Mouse (Mus musculus): ENCODE results near the gene Stat5b. TPM values are rescaled to one million over a fixed set of nuclear protein-coding genes. Genes with fewer than 3 reads are reported as not detected.

Gene Stat5b
- polyA plus RNA-seq, 1 experiment = 178 TPM

DNA sequence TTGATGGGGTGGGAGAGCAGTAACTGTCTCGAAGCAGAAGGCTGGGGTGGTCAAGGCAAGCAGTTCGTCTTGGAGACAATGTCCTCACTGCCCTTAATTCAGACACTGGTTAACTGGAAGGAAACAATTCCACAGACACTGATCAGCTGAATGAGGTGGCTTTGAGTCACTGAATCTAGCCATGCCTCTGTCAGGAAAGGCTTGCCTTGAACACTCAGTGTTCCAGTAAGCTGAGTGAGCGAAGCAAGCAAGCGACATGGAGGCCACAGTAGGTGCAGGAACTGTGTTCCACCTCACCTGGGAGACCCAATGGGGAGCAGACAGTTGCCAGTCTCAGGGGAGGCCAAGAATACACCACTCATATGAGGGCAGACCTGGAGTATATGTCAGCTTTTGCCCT, 36.7 kb upstream of the Stat5b start:
- Histone ChIP-seq H3K27me3 (ENCODE audit: control insufficient read depth, insufficient read depth, low read length) (no peaks in the 10 kb centered on the region), H3K4me1 (replicated peaks; ENCODE audit: control insufficient read depth, insufficient read depth, low read length) (peaks cover 48% of the 10 kb centered on the region), H3K4me3 (ENCODE audit: control insufficient read depth, insufficient read depth, low read length) (no peak overlapping the region), H3K27ac (ENCODE audit: control insufficient read depth, insufficient read depth, low read length) (no peak overlapping the region), H3K36me3 (ENCODE audit: control insufficient read depth, insufficient read depth, low read length) (peaks cover 24% of the 10 kb centered on the region)
- DNase-seq = no peak
- 96% methylated on average over 4 of the region's 4 CpGs for WGBS
- TF ChIP-seq POLR2A (IDR thresholded peaks at IDR 0.05; ENCODE audit: control insufficient read depth, extremely low read depth, insufficient read depth, low read length, poor library complexity) (no peak), CTCF (IDR thresholded peaks at IDR 0.05; ENCODE audit: borderline replicate concordance, control insufficient read depth, extremely low read depth, insufficient read depth, low read length, poor library complexity) (no peak)

DNA sequence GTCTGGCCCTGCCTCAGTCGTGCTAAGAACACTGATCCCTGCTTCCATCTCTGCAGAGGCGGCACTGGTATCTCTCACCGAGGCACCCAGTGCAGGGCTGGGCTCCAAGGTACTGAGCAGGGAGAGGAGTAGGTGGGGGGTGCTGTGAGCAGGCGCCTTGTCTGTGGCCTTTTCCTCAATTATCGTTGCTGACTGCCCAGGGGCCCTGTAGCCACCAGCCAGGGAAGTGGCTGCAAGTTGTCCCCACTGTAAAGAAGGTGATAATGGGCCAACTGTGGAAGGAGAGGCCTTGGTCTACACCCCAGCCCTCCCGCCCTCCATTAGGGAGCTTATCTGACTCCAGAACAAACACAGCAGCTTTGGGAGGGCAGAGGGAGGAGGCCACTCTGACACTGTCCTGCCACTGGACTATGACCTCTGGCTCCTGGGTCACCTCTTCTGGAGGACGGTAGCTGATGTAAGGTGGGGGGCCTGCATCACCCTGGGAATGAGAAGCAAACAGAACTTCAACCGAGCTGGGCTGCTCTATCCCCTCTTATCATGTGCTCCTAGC, 35.7 kb upstream of the Stat5b start:
- 94% methylated on average over 8 of the region's 8 CpGs for WGBS
- Histone ChIP-seq H3K27me3 (ENCODE audit: control insufficient read depth, insufficient read depth, low read length) (no peaks in the 10 kb centered on the region), H3K4me3 (ENCODE audit: control insufficient read depth, insufficient read depth, low read length) (no peak overlapping the region), H3K36me3 (ENCODE audit: control insufficient read depth, insufficient read depth, low read length) (peaks cover 33% of the 10 kb centered on the region), H3K27ac (ENCODE audit: control insufficient read depth, insufficient read depth, low read length) (no peak overlapping the region), H3K4me1 (replicated peaks; ENCODE audit: control insufficient read depth, insufficient read depth, low read length) (peaks cover 46% of the 10 kb centered on the region)
- TF ChIP-seq CTCF (IDR thresholded peaks at IDR 0.05; ENCODE audit: borderline replicate concordance, control insufficient read depth, extremely low read depth, insufficient read depth, low read length, poor library complexity) = no peak
- DNase-seq = no peak

DNA sequence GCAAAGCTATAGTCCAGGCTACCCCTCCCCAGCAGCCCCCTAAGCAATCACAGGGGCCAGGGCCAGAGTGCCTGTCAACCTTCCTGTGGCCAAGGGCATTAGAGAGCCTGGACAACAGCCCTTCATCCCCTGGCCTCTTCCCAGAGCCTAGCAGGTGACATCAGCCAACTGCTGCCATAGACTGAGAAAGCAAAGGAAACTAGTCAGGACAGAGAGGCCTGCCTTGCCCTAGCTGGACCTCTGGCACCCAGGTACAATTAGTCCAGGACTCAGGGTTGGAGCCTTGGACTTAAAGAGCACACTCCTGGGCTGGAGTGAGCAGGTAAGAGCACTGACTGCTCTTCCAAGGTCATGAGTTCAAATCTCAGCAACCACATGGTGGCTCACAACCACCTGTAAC, 34.9 kb upstream of the Stat5b start:
- Histone ChIP-seq H3K36me3 (ENCODE audit: control insufficient read depth, insufficient read depth, low read length) (peaks cover 41% of the 10 kb centered on the region), H3K27ac (ENCODE audit: control insufficient read depth, insufficient read depth, low read length) (no peak overlapping the region), H3K4me1 (replicated peaks; ENCODE audit: control insufficient read depth, insufficient read depth, low read length) (peaks cover 46% of the 10 kb centered on the region), H3K4me3 (ENCODE audit: control insufficient read depth, insufficient read depth, low read length) (no peak overlapping the region), H3K27me3 (ENCODE audit: control insufficient read depth, insufficient read depth, low read length) (no peaks in the 10 kb centered on the region)
- no peak for DNase-seq
- TF ChIP-seq CTCF (IDR thresholded peaks at IDR 0.05; ENCODE audit: borderline replicate concordance, control insufficient read depth, extremely low read depth, insufficient read depth, low read length, poor library complexity) (no peak), POLR2A (IDR thresholded peaks at IDR 0.05; ENCODE audit: control insufficient read depth, extremely low read depth, insufficient read depth, low read length, poor library complexity) (no peak)

DNA sequence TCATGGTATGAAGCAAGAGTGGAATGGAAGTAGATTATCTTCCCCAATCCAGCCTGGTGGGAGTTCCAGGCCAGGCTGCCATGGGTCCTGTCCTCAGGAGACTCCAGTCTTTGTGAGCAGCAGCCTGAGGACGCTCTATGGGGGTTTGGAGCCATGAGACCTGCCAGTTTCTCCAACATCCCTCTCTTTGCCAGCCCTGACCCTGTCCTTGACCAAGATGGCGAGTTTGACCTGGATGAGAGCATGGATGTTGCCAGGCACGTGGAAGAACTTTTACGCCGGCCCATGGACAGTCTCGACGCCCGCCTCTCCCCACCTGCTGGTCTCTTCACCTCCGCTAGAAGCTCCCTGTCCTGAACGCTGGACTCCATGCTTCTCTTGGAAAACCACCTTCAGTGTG, 33.1 kb upstream of the Stat5b start:
- H3K4me3 ChIP-seq (ENCODE audit: control insufficient read depth, insufficient read depth, low read length) = no peak overlapping the region
- H3K36me3 ChIP-seq (ENCODE audit: control insufficient read depth, insufficient read depth, low read length) = peaks cover 54% of the 10 kb centered on the region
- no peak for TF ChIP-seq CTCF (IDR thresholded peaks at IDR 0.05; ENCODE audit: borderline replicate concordance, control insufficient read depth, extremely low read depth, insufficient read depth, low read length, poor library complexity)
- TF ChIP-seq POLR2A (IDR thresholded peaks at IDR 0.05; ENCODE audit: control insufficient read depth, extremely low read depth, insufficient read depth, low read length, poor library complexity) = no peak
- WGBS = 97% methylated on average over 10 of the region's 10 CpGs
- H3K4me1 ChIP-seq (replicated peaks; ENCODE audit: control insufficient read depth, insufficient read depth, low read length) = peaks cover 46% of the 10 kb centered on the region
- DNase-seq = no peak
- no peaks in the 10 kb centered on the region for H3K27me3 ChIP-seq (ENCODE audit: control insufficient read depth, insufficient read depth, low read length)
- no peak overlapping the region for H3K27ac ChIP-seq (ENCODE audit: control insufficient read depth, insufficient read depth, low read length)

DNA sequence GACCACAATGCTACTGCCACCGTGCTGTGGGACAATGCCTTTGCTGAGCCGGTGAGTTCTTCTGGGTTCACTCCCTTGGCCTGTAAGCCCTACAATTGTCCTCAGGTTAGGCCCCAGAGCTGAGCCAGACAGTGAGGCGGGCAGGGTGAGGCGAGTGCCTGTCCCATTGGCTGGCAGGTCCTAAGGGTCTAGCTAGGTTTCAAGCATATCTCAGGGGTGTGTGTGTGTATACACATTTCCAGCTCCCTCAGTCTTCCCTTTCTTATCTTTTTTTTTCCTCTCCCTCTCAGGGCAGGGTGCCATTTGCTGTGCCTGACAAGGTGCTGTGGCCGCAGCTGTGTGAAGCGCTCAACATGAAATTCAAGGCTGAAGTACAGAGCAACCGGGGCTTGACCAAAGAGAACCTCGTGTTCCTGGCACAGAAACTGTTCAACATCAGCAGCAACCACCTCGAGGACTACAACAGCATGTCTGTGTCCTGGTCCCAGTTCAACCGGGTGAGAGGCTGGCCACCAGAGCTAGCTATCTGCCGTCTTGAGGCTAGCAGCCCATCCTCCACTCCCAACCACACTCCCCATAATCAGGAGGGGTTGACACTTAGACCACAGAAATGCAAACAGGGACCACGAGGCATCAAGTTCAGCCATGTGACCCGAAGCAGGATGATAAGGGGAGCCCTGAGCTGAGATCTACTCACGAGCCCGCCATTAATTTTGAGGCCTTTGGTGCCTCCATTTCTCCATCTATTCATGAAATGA, 29.0 kb upstream of the Stat5b start:
- 80% methylated on average over 15 of the region's 15 CpGs for WGBS
- H3K4me3 ChIP-seq (ENCODE audit: control insufficient read depth, insufficient read depth, low read length) = no peak overlapping the region
- peaks cover 67% of the 10 kb centered on the region for H3K36me3 ChIP-seq (ENCODE audit: control insufficient read depth, insufficient read depth, low read length)
- peaks cover 32% of the 10 kb centered on the region for H3K4me1 ChIP-seq (replicated peaks; ENCODE audit: control insufficient read depth, insufficient read depth, low read length)
- peak overlapping the region; percentile 54; the same call in 1 of the 2 replicates for H3K27ac ChIP-seq (ENCODE audit: control insufficient read depth, insufficient read depth, low read length)
- TF ChIP-seq POLR2A (IDR thresholded peaks at IDR 0.05; ENCODE audit: control insufficient read depth, extremely low read depth, insufficient read depth, low read length, poor library complexity) (no peak), CTCF (IDR thresholded peaks at IDR 0.05; ENCODE audit: borderline replicate concordance, control insufficient read depth, extremely low read depth, insufficient read depth, low read length, poor library complexity) (no peak)
- no peak for DNase-seq
- no peaks in the 10 kb centered on the region for H3K27me3 ChIP-seq (ENCODE audit: control insufficient read depth, insufficient read depth, low read length)

DNA sequence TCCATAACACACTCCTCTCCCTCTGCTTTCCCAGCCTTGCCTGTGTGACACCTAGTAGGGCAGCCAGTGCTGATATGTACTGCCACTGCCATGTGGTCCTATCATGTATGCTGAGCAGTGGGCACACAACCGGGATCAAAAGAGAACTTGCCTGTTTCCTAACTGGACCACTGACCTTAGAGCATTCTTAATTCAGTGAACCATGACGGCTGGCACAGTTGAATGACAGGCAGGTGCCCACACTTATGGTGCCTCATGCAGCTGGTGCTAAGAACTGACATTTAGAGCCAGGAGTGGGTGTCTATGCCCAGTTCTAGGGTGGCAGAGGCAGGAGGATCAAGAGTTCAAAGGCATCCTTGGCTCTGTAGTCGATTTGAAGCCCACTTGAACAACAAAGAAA, 25.2 kb upstream of the Stat5b start:
- Histone ChIP-seq H3K27ac (ENCODE audit: control insufficient read depth, insufficient read depth, low read length) (no peak overlapping the region), H3K27me3 (ENCODE audit: control insufficient read depth, insufficient read depth, low read length) (no peaks in the 10 kb centered on the region), H3K36me3 (ENCODE audit: control insufficient read depth, insufficient read depth, low read length) (peaks cover 58% of the 10 kb centered on the region), H3K4me3 (ENCODE audit: control insufficient read depth, insufficient read depth, low read length) (no peak overlapping the region), H3K4me1 (replicated peaks; ENCODE audit: control insufficient read depth, insufficient read depth, low read length) (peaks cover 32% of the 10 kb centered on the region)
- DNase-seq = no peak
- 91% methylated on average over 3 of the region's 3 CpGs for WGBS
- TF ChIP-seq CTCF (IDR thresholded peaks at IDR 0.05; ENCODE audit: borderline replicate concordance, control insufficient read depth, extremely low read depth, insufficient read depth, low read length, poor library complexity) = no peak
- no peak for TF ChIP-seq POLR2A (IDR thresholded peaks at IDR 0.05; ENCODE audit: control insufficient read depth, extremely low read depth, insufficient read depth, low read length, poor library complexity)
